Mouse (Mus musculus): ENCODE data around the gene Ghrl. TPM values are rescaled to one million over a fixed set of nuclear protein-coding genes. Genes with fewer than 3 reads are reported as not detected.
A peak's percentile ranks its signal among the peaks of the same experiment; 100 is the strongest.
"Not testable (repeated sequence)": the region's sequence is repeated elsewhere in the genome, so short reads cannot be mapped to it uniquely, and the experiment has no call there.

The Ghrl gene
- polyA plus RNA-seq, 1 experiment from 2014 or later, result 1.2 TPM

GRCm38 (mm10) chr6:113731296-113731695 lies 11.6 kb upstream of the Ghrl start:
- 90% methylated on average over 3 of the region's 3 CpGs for WGBS
- ATAC-seq (ENCODE audit: low FRiP score), result no peak

DNA sequence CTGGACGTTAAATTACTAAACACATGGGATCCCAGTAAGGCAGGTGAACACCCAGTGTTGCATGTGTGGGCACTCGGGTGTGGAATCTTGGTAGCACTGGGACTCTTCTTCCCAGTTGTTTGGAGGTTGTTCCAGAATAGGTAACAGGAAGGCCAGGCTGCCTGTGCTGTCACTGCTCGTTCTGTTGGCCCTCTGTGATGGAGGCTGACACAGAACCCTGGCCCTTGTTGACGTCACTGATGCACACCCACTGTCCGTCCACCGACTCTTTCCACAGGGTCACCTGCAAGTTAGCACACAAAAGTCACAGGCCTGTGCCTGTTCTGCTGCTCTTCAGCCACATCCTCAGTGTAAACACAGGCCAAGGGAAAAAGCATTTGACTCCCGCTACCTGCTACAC lies 8.5 kb upstream of the Ghrl start:
- Histone ChIP-seq H3K36me3 (replicated peaks) (peaks cover 82% of the 10 kb centered on the region), H3K4me1 (no peaks in the 10 kb centered on the region), H3K9ac (no peak overlapping the region), H3K27ac (no peak overlapping the region), H3K9me3 (no peaks in the 10 kb centered on the region), H3K27me3 (no peaks in the 10 kb centered on the region), H3K4me2 (no peak overlapping the region), H3K4me3 (replicated peaks) (no peak overlapping the region)
- no peak for ATAC-seq (ENCODE audit: low FRiP score)
- 91% methylated on average over 7 of the region's 7 CpGs for WGBS

More at GRCm38 (mm10) chr6:113731296-113731695, 11.6 kb upstream of the Ghrl start:
- Histone ChIP-seq H3K9me3 (no peaks in the 10 kb centered on the region), H3K27ac (no peak overlapping the region), H3K36me3 (replicated peaks) (peaks cover 99% of the 10 kb centered on the region), H3K4me3 (replicated peaks) (no peak overlapping the region), H3K27me3 (no peaks in the 10 kb centered on the region), H3K4me2 (no peak overlapping the region), H3K9ac (no peak overlapping the region), H3K4me1 (no peaks in the 10 kb centered on the region)

DNA sequence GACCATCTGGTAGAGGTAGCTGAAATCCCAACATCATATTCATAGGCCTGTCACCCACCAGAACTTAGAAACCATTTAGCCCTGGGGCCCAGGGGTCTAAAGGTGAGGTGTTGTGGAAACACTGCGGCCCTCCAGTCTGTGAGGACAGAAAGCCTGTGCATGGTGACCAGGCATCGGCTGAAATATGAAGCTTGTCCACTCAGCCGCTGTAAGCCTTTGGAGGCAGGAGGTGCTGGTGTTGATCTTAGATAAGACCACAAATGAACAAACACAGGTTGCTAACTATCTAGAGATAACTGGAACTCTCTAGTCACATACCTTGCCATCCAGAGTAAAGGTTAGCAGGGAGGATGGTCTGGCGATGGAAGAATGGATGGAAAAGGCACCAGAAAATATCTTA lies 1.4 kb upstream of the Ghrl start:
- peaks cover 54% of the 10 kb centered on the region for H3K36me3 ChIP-seq (replicated peaks)
- 94% methylated on average over 4 of the region's 4 CpGs for WGBS
- H3K4me1 ChIP-seq, result no peaks in the 10 kb centered on the region
- H3K9ac ChIP-seq, result no peak overlapping the region
- H3K27ac ChIP-seq, result no peak overlapping the region
- H3K4me2 ChIP-seq, result no peak overlapping the region
- H3K4me3 ChIP-seq (replicated peaks), result no peak overlapping the region
- no peaks in the 10 kb centered on the region for H3K9me3 ChIP-seq
- H3K27me3 ChIP-seq, result no peaks in the 10 kb centered on the region
- no peak for ATAC-seq (ENCODE audit: low FRiP score)

DNA sequence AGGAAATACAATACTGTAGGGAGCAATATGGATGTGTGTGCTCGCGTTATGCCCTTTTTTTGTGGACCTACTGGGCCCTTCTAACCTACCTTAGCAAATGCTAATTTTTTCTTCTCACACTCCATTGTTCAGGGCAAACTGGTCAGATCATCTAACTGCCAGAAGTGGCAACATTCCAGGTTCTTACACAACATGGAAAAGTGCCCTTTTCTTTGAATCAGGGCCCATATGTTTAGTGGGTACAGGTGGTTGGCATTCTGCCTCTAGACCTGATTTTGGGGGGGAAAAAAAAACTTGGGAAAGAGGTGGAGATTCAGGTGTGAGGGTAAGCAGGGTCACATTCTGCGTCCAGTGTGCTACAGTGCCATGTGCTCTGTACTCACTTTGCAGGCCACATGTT lies 2.1 kb downstream of the Ghrl start:
- H3K27me3 ChIP-seq, result no peaks in the 10 kb centered on the region
- peaks cover 75% of the 10 kb centered on the region for H3K36me3 ChIP-seq (replicated peaks)
- no peak overlapping the region for H3K4me2 ChIP-seq
- no peaks in the 10 kb centered on the region for H3K9me3 ChIP-seq
- H3K4me3 ChIP-seq (replicated peaks), result no peak overlapping the region
- H3K27ac ChIP-seq, result no peak overlapping the region
- WGBS, result 91% methylated on average over 3 of the region's 3 CpGs
- no peaks in the 10 kb centered on the region for H3K4me1 ChIP-seq
- ATAC-seq (ENCODE audit: low FRiP score), result no peak
- no peak overlapping the region for H3K9ac ChIP-seq

DNA sequence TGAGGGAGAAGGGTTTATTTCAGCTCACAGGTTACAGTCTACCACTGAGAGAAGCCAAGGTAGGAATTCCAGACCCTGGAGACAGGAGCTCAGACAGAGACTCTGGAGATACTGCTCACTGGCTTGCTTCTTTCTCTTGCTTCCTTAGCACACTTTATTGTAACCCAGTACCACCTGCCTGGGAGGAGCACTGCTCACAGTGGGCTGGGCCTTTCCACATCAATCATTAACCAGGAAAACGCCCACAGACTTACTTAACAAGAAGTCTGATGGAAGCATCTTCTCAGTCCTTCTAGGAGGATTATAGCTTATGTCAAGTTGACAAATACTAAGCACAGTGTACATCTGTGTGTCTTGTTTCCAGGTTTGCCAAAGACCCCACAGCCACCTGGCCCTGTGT lies 4.9 kb downstream of the Ghrl start:
- no peak for ATAC-seq (ENCODE audit: low FRiP score)
- Histone ChIP-seq H3K9ac (no peak overlapping the region), H3K27me3 (no peaks in the 10 kb centered on the region), H3K4me1 (no peaks in the 10 kb centered on the region), H3K36me3 (replicated peaks) (peaks cover 93% of the 10 kb centered on the region), H3K4me2 (no peak overlapping the region), H3K27ac (no peak overlapping the region), H3K4me3 (replicated peaks) (no peak overlapping the region), H3K9me3 (no peaks in the 10 kb centered on the region)
- WGBS, result 84% methylated on average over 1 of the region's 1 CpGs

- ATAC-seq (ENCODE audit: low FRiP score), result no peak
- WGBS, result 93% methylated on average over 2 of the region's 2 CpGs
- no peak overlapping the region for H3K27ac ChIP-seq
- peaks cover 93% of the 10 kb centered on the region for H3K36me3 ChIP-seq (replicated peaks)
- H3K4me3 ChIP-seq (replicated peaks), result no peak overlapping the region
- H3K4me2 ChIP-seq, result no peak overlapping the region
- no peaks in the 10 kb centered on the region for H3K4me1 ChIP-seq
- H3K9me3 ChIP-seq, result no peaks in the 10 kb centered on the region
- H3K27me3 ChIP-seq, result no peaks in the 10 kb centered on the region
- H3K9ac ChIP-seq, result no peak overlapping the region
These were observed 5.4 kb downstream of the Ghrl start for GRCm38 (mm10) chr6:113714276-113714675.

DNA sequence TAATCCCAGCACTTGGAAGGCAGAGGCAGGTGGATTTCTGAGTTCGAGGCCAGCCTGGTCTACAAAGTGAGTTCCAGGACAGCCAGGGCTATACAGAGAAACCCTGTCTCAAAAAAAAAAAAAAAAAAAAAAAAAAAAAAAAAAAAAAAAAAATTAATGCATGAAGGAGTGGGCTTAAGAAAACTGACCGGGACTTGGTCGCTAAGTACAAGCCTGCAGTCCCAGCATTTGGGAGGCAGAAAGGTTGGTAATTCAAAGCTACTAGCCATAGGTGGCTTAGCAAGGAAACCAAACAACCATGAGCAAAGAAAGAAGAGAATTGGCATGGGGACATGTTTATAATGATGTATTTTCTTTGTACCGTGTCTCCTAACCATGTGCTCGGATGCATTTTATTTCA lies 6.3 kb downstream of the Ghrl start:
- H3K4me2 ChIP-seq; ATAC-seq (ENCODE audit: low FRiP score); H3K4me1 ChIP-seq; H3K9me3 ChIP-seq; H3K27me3 ChIP-seq; H3K27ac ChIP-seq; H3K4me3 ChIP-seq (replicated peaks); H3K9ac ChIP-seq: not testable (repeated sequence)
- H3K36me3 ChIP-seq (replicated peaks), result peaks cover 92% of the 10 kb centered on the region
- WGBS, result 93% methylated on average over 5 of the region's 5 CpGs

GRCm38 (mm10) chr6:113712718-113713117 lies 7.0 kb downstream of the Ghrl start:
- H3K4me1 ChIP-seq, result no peaks in the 10 kb centered on the region
- no peak overlapping the region for H3K4me3 ChIP-seq (replicated peaks)
- H3K9ac ChIP-seq, result no peak overlapping the region
- 92% methylated on average over 3 of the region's 3 CpGs for WGBS
- peaks cover 96% of the 10 kb centered on the region for H3K36me3 ChIP-seq (replicated peaks)
- no peak for ATAC-seq (ENCODE audit: low FRiP score)
- no peaks in the 10 kb centered on the region for H3K27me3 ChIP-seq
- H3K9me3 ChIP-seq, result no peaks in the 10 kb centered on the region
- H3K27ac ChIP-seq, result no peak overlapping the region
- H3K4me2 ChIP-seq, result no peak overlapping the region

DNA sequence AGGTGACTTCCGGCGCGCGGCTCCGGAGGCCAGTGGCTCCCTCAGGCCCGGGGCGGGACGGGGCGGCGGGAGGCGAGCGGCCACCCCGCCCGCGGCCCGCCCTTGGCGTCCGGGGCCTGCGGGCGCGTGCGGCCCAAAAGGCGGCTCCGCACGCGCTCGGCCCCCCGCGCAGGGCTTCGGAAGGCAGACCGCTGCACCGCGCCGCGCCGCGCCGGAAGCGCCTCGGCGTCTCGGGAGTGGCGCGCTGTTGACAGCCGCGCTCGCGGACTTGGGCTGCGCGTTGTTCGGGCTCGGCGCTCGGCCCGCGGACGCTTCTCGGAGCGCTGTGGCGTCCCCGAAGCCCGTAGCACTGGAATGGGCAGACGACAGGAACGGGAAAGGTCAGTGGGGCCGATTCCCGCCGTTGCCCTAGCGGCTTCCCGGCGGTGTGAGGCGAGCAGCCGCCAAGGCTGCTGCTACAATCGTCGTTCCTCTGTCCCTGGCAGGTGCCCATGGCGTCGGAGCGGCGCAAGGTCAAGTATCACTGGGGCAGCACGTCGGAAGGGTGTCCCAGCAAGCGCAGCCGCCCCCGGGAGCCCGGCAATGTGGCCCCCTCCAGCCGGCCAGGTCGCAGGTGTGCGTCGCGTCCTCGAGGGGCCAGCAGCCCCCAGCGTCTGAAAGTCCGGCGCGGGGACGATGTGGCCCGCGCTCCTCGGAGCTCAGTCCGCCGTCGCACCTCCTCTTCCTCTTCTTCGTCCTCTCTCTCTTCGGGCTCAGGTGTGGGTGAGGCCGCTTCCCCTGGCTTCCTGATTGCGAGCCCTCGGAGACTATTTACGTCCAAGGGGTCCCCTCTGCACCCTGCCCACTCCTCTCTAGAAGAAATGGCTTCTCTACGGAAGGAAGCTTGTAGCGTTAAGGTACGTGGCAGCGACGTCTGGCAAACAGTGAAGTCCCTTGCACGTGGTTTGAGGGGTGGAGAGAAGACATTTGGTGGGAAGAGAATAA lies 22.2 kb downstream of the Ghrl start:
- under 1% methylated on average over 74 of the region's 113 CpGs for WGBS
- Histone ChIP-seq H3K36me3 (replicated peaks) (peaks cover 23% of the 10 kb centered on the region), H3K4me3 (replicated peaks) (peak overlapping the region; percentile 85), H3K27me3 (no peaks in the 10 kb centered on the region), H3K4me1 (peaks cover 28% of the 10 kb centered on the region), H3K27ac (peak overlapping the region; percentile 88), H3K4me2 (peak overlapping the region; percentile 86), H3K9me3 (no peaks in the 10 kb centered on the region), H3K9ac (peak overlapping the region; percentile 73)
- peak; percentile 79 for ATAC-seq (ENCODE audit: low FRiP score)

GRCm38 (mm10) chr6:113696582-113697221 lies 23.0 kb downstream of the Ghrl start, which contains the start of gene Tatdn2:
Gene Tatdn2 (plus strand): TSS chr6:113697050.
- peak within 1 kb of the TSS; percentile 73 for H3K9ac ChIP-seq
- peak; percentile 99 for ATAC-seq (ENCODE audit: low FRiP score)
- peak within 1 kb of the TSS; percentile 85 for H3K4me3 ChIP-seq (replicated peaks)
- peaks cover 15% of the 10 kb centered on the region for H3K36me3 ChIP-seq (replicated peaks)
- under 1% methylated on average over 58 of the region's 58 CpGs for WGBS
- peak within 1 kb of the TSS; percentile 86 for H3K4me2 ChIP-seq
- no peaks in the 10 kb centered on the region for H3K9me3 ChIP-seq
- H3K27ac ChIP-seq, result peak within 1 kb of the TSS; percentile 88
- no peaks in the 10 kb centered on the region for H3K27me3 ChIP-seq
- peaks cover 28% of the 10 kb centered on the region for H3K4me1 ChIP-seq

- Histone ChIP-seq H3K9ac (peak overlapping the region; percentile 29; the same call in 1 of the 2 replicates), H3K27me3 (no peaks in the 10 kb centered on the region), H3K4me2 (peak overlapping the region; percentile 86), H3K9me3 (no peaks in the 10 kb centered on the region), H3K36me3 (replicated peaks) (peaks cover 7% of the 10 kb centered on the region), H3K4me3 (replicated peaks) (peak overlapping the region; percentile 85; the same call in 1 of the 2 replicates), H3K4me1 (peaks cover 30% of the 10 kb centered on the region), H3K27ac (no peak overlapping the region)
- 89% methylated on average over 4 of the region's 4 CpGs for WGBS
- no peak for ATAC-seq (ENCODE audit: low FRiP score)
These were observed 23.8 kb downstream of the Ghrl start for GRCm38 (mm10) chr6:113695766-113696355.

- Histone ChIP-seq H3K27ac (no peak overlapping the region), H3K4me2 (no peak overlapping the region), H3K4me1 (peaks cover 36% of the 10 kb centered on the region), H3K9me3 (no peaks in the 10 kb centered on the region), H3K27me3 (no peaks in the 10 kb centered on the region), H3K36me3 (replicated peaks) (peaks cover 4% of the 10 kb centered on the region), H3K4me3 (replicated peaks) (no peak overlapping the region), H3K9ac (no peak overlapping the region)
- ATAC-seq (ENCODE audit: low FRiP score), result no peak
- WGBS, result 83% methylated on average over 1 of the region's 1 CpGs
These were observed 24.5 kb downstream of the Ghrl start for GRCm38 (mm10) chr6:113695203-113695602.
